Mouse (Mus musculus): ENCODE data around the gene Prr14. TPM values are rescaled to one million over a fixed set of nuclear protein-coding genes. Genes with fewer than 3 reads are reported as not detected.
"Not testable (repeated sequence)": the region's sequence is repeated elsewhere in the genome, so short reads cannot be mapped to it uniquely, and the experiment has no call there.

Gene Prr14
- total RNA-seq (2015): 113 and 114 TPM in 2 replicates
- total RNA-seq (2017): 37.0 and 46.2 TPM in 2 replicates

- ATAC-seq (ENCODE audit: poor library complexity, severe bottlenecking): not testable (repeated sequence)
These were observed at the start of gene Prr14 for GRCm38 (mm10) chr7:127459311-127459710. Prr14 (plus strand) TSS chr7:127459611.

GRCm38 (mm10) chr7:127411418-127411817 is 48.0 kb upstream of the Prr14 start:
- no peak for ATAC-seq (ENCODE audit: poor library complexity, severe bottlenecking)

- ATAC-seq (ENCODE audit: poor library complexity, severe bottlenecking): peak; percentile 99
These were observed 37.8 kb upstream of the Prr14 start, which contains the start of gene Zfp688 for GRCm38 (mm10) chr7:127421388-127422191. Zfp688 (minus strand) TSS chr7:127422068.

GRCm38 (mm10) chr7:127422247-127422646 is 37.2 kb upstream of the Prr14 start:
- peak; percentile 14; the same call in 1 of the 2 replicates for ATAC-seq (ENCODE audit: poor library complexity, severe bottlenecking)

GRCm38 (mm10) chr7:127425291-127425690 is 34.1 kb upstream of the Prr14 start:
- ATAC-seq (ENCODE audit: poor library complexity, severe bottlenecking): no peak

GRCm38 (mm10) chr7:127425911-127426310 is 33.5 kb upstream of the Prr14 start:
- no peak for ATAC-seq (ENCODE audit: poor library complexity, severe bottlenecking)

GRCm38 (mm10) chr7:127426354-127426753 is 33.1 kb upstream of the Prr14 start:
- no peak for ATAC-seq (ENCODE audit: poor library complexity, severe bottlenecking)

- no peak for ATAC-seq (ENCODE audit: poor library complexity, severe bottlenecking)
These were observed 24.2 kb upstream of the Prr14 start for GRCm38 (mm10) chr7:127435206-127435605.

- ATAC-seq (ENCODE audit: poor library complexity, severe bottlenecking): no peak
These were observed 21.7 kb upstream of the Prr14 start for GRCm38 (mm10) chr7:127437724-127438123.

GRCm38 (mm10) chr7:127443976-127444375 is 15.4 kb upstream of the Prr14 start:
- ATAC-seq (ENCODE audit: poor library complexity, severe bottlenecking): no peak

- peak; percentile 96 for ATAC-seq (ENCODE audit: poor library complexity, severe bottlenecking)
These were observed 10.7 kb upstream of the Prr14 start, which contains the start of gene Zfp689 for GRCm38 (mm10) chr7:127448521-127449300. Zfp689 (minus strand) TSS chr7:127449158.

GRCm38 (mm10) chr7:127449966-127450365 is 9.4 kb upstream of the Prr14 start:
- ATAC-seq (ENCODE audit: poor library complexity, severe bottlenecking): no peak

GRCm38 (mm10) chr7:127453056-127453455 is 6.4 kb upstream of the Prr14 start:
- no peak for ATAC-seq (ENCODE audit: poor library complexity, severe bottlenecking)

- no peak for ATAC-seq (ENCODE audit: poor library complexity, severe bottlenecking)
These were observed 4.5 kb upstream of the Prr14 start for GRCm38 (mm10) chr7:127454905-127455304.

GRCm38 (mm10) chr7:127458371-127459122 is 864 bp upstream of the Prr14 start:
- not testable (repeated sequence) for ATAC-seq (ENCODE audit: poor library complexity, severe bottlenecking)

GRCm38 (mm10) chr7:127465191-127465590 is 5.8 kb downstream of the Prr14 start:
- no peak for ATAC-seq (ENCODE audit: poor library complexity, severe bottlenecking)

- ATAC-seq (ENCODE audit: poor library complexity, severe bottlenecking): not testable (repeated sequence)
These were observed 6.3 kb downstream of the Prr14 start for GRCm38 (mm10) chr7:127465670-127466069.

- ATAC-seq (ENCODE audit: poor library complexity, severe bottlenecking): no peak
These were observed 7.2 kb downstream of the Prr14 start for GRCm38 (mm10) chr7:127466606-127467005.

GRCm38 (mm10) chr7:127470011-127470715 is 10.8 kb downstream of the Prr14 start:
- peak; percentile 20 for ATAC-seq (ENCODE audit: poor library complexity, severe bottlenecking)

All from megakaryocyte, adult 5-6 weeks (primary cell).